Mouse (Mus musculus): ENCODE measurements around the gene Cnga4. TPM values are rescaled to one million over a fixed set of nuclear protein-coding genes. Genes with fewer than 3 reads are reported as not detected.
A peak's percentile ranks its signal among the peaks of the same experiment; 100 is the strongest.
"Not testable (repeated sequence)": the region's sequence is repeated elsewhere in the genome, so short reads cannot be mapped to it uniquely, and the experiment has no call there.

Cnga4 gene
- polyA plus RNA-seq, 1 experiment from 2014 or later: not detected

DNA sequence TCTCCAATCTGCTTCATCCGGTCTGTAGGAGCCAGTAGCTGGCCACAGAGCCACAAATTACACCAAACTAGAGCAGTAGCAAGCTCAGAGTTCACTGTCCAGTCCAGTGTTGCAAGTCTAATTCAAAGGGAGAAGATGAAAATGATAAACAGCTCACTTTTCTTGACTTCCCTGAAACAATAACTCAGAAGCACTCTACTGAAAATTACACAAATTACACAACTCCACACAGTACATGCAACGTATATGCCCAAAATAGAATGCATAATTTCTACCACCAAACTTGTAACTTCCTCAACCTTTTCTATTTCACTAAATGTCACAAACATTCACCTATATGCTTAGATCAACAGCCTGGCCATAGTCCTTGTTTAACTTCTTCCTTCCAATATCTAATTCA, 14.1 kb upstream of the Cnga4 start:
- 100% methylated on average over 2 of the region's 2 CpGs for WGBS
- Histone ChIP-seq H3K27ac (no peak overlapping the region), H3K9ac (replicated peaks) (no peak overlapping the region), H3K9me3 (no peaks in the 10 kb centered on the region), H3K4me1 (replicated peaks) (no peaks in the 10 kb centered on the region), H3K4me3 (replicated peaks) (no peak overlapping the region), H3K27me3 (no peaks in the 10 kb centered on the region), H3K36me3 (peaks cover 49% of the 10 kb centered on the region), H3K4me2 (replicated peaks) (no peak overlapping the region)
- ATAC-seq: no peak

DNA sequence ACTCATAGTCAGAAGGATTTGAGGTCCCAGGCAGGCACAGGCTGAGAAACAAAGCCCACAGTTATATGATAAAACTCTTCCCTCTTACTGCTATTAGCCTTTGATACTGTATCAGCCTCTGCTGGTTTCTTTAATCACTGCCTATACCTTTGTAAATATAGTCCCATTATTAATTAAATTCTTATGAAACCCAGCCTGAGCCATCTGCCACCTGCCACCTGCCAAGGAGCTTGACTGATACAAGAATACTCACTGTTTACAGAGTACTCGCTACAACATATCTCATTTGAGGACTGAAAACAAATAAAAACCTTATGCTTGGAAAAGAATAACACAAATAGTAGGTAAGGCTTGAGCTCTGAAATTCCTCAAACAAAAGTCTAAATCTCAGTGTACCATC, 9.8 kb upstream of the Cnga4 start:
- Histone ChIP-seq H3K4me3 (replicated peaks) (no peak overlapping the region), H3K4me2 (replicated peaks) (no peak overlapping the region), H3K27ac (no peak overlapping the region), H3K4me1 (replicated peaks) (peaks cover 21% of the 10 kb centered on the region), H3K27me3 (no peaks in the 10 kb centered on the region), H3K9ac (replicated peaks) (no peak overlapping the region), H3K36me3 (peaks cover 8% of the 10 kb centered on the region), H3K9me3 (no peaks in the 10 kb centered on the region)
- WGBS: 89% methylated on average over 1 of the region's 1 CpGs
- no peak for ATAC-seq

DNA sequence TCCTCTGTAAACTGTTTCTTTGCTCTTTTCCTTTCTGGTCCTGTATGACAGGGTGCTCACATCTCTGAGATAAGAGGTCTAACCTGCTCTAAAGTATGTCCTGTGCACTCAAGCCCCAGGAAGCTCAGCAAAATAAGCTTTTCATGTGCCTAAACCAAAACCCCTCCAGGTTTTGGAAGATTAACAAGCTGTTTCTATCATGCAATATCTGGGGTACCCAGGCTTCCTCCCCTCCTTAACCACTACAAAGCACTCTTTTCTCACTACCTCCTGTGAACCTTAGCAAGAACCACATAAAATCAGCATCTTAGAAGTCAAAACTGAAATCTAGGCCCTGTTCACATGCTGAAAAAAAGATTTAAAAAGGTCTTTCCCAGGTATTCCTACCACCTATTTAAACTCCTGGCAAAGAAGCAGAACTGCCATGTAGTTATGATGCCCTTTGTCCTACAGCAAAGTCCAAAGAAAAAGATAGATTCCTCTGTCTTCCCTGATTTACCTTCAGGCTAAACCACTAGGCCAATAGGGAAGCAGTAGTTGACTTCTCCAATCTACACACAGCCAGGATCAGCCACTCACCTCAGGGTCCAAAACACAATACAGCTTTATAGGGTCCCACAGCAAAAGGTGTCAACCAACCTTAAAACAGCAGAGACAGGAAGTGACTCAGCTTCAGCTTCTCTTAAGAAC, 9.1 kb upstream of the Cnga4 start:
- no peak overlapping the region for H3K4me2 ChIP-seq (replicated peaks)
- H3K9ac ChIP-seq (replicated peaks): no peak overlapping the region
- no peak for ATAC-seq
- no peak overlapping the region for H3K27ac ChIP-seq
- no peaks in the 10 kb centered on the region for H3K27me3 ChIP-seq
- H3K4me3 ChIP-seq (replicated peaks): no peak overlapping the region
- peaks cover 21% of the 10 kb centered on the region for H3K4me1 ChIP-seq (replicated peaks)
- H3K36me3 ChIP-seq: peaks cover 1% of the 10 kb centered on the region
- no peaks in the 10 kb centered on the region for H3K9me3 ChIP-seq

DNA sequence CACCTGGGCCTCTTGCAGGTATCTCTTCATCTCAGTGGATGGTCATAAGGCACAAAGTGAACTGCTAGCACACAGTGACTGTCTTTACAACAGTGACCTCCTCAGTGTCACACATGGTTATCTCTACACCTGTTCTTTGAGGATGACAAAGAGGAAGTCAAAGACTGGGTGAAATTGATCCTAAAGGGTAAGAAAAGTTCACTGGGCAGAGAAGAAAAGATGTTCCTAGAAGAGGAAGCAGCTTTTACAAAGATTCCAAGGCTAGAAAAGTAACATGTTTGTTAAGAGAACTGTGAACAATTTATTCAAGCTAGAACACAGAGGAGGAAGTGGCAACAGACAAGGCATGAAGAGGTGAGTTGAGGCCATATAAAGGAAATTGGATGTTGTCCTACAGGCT, 8.2 kb upstream of the Cnga4 start:
- ATAC-seq: no peak
- Histone ChIP-seq H3K36me3 (no peaks in the 10 kb centered on the region), H3K27me3 (no peaks in the 10 kb centered on the region), H3K9ac (replicated peaks) (no peak overlapping the region), H3K4me2 (replicated peaks) (no peak overlapping the region), H3K4me1 (replicated peaks) (peaks cover 26% of the 10 kb centered on the region), H3K9me3 (no peaks in the 10 kb centered on the region), H3K4me3 (replicated peaks) (no peak overlapping the region), H3K27ac (no peak overlapping the region)

DNA sequence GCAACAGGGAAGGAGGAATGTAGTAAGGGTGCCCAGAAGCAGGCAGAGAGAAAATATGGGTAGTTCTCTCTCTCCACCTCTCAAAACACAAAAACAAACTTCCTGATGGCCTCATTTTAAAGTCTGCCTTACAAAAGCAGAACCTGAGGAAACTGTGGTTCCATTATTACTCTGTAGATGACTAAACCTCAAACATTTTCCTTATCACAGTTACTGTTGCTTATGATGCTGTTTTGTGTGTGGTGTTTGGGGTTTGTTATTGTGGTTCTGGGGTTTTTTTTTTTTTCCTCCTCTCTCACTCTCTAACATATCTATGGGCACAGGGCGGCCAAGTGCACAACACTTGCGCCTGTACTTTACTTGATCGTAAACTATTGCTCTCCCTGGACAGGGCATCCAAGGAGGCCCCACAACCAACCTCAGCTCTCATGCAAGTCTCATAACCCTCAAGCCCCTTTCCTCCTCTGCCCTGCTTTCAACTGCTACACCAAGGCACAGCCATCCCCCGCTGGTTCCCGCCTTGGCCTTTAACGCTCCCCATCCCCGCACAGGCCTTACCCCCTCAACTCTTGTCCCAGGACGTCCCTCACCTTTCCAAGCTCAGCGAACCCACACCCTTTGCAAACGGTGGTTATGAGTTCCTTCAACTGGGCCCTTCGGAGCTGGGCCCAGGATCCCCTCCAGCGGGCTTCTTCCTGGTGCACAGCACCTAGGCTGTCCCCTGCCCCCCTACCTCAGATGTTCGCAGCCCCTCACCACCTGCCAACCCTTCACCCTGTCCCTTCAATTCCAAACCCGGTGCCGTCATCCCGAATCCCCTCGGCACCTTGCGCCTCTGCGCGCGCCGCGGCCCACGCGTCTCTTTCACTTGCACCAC, 5.1 kb upstream of the Cnga4 start:
- Histone ChIP-seq H3K4me2 (replicated peaks) (peak overlapping the region; percentile 83), H3K9me3 (no peaks in the 10 kb centered on the region), H3K9ac (replicated peaks) (peak overlapping the region; percentile 94), H3K4me3 (replicated peaks) (peak overlapping the region; percentile 85), H3K27ac (peak overlapping the region; percentile 58; the same call in 1 of the 2 replicates), H3K36me3 (no peaks in the 10 kb centered on the region), H3K27me3 (no peaks in the 10 kb centered on the region), H3K4me1 (replicated peaks) (peaks cover 26% of the 10 kb centered on the region)
- ATAC-seq: no peak
- 2% methylated on average over 25 of the region's 25 CpGs for WGBS

DNA sequence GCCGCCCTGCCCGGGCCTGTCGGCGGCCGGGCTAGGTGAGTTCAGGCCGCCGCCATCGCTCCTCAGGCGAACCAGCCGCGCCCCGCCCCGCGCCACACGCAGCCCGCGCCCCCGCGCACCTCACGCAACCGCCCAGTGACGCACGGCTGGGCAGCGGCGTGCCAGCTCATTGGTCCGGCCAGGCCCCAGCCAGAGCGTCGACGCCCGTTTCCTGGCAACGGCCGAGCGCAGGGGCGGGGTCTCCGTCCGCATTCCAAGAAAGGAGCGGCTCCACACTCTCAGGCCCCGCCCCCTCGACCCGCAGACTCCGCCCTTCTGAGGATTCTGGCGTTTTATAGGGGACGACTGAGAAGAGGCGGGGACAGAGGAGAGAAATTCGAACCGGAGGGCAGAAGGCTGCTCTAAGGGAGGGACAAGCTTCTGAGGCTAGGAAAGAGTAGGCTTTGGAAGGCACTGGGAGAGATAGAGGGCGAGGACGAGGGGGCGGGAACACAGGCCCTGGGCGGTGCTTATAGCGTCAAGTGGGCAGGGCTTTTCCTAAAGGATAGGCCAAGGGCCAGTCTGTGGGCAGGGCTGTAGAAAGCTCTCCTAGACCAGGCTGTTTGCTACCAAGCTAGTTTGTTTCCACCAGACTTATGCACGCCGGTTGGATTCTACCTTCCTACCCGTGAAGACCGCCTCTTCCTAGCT, 4.3 kb upstream of the Cnga4 start, which contains the start of gene Fam160a2:
Gene Fam160a2, minus strand, starts transcription at position 120 of the 690 bp plus-strand sequence.
- WGBS: under 1% methylated on average over 55 of the region's 55 CpGs
- peak within 1 kb of the TSS; percentile 84 for H3K27ac ChIP-seq
- no peaks in the 10 kb centered on the region for H3K9me3 ChIP-seq

DNA sequence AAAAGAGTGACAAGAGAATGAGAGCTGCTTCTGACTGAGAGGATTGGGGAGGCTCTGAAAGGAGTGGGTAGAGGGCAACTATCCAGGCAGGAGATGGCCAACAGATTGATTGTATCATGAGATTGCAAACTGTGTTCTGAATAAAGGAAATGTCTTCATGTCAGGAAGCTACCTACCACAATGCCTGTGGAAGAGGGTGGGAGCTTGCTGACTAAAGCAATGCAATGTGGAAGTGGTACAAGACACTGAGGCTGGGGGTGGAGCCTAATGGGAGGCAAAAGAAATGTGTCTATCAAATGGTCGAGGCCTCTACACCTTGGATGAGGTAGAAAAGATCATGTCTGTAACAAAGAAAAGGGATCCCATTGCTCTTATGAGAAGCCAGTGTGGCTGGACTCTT, 2.0 kb downstream of the Cnga4 start:
- Histone ChIP-seq H3K27me3 (peaks cover 4% of the 10 kb centered on the region; the same call in 1 of the 2 replicates), H3K36me3 (no peaks in the 10 kb centered on the region), H3K4me2 (replicated peaks) (no peak overlapping the region), H3K27ac (no peak overlapping the region), H3K9ac (replicated peaks) (no peak overlapping the region), H3K4me3 (replicated peaks) (no peak overlapping the region), H3K4me1 (replicated peaks) (no peaks in the 10 kb centered on the region), H3K9me3 (no peaks in the 10 kb centered on the region)
- ATAC-seq: no peak
- 68% methylated on average over 1 of the region's 1 CpGs for WGBS

More for the DNA sequence above, 4.3 kb upstream of the Cnga4 start, which contains the start of gene Fam160a2:
- H3K36me3 ChIP-seq: no peaks in the 10 kb centered on the region
- ATAC-seq: peak; percentile 99
- no peaks in the 10 kb centered on the region for H3K27me3 ChIP-seq
- H3K4me2 ChIP-seq (replicated peaks): peak within 1 kb of the TSS; percentile 83
- peaks cover 26% of the 10 kb centered on the region for H3K4me1 ChIP-seq (replicated peaks)
- H3K4me3 ChIP-seq (replicated peaks): peak within 1 kb of the TSS; percentile 85
- H3K9ac ChIP-seq (replicated peaks): peak within 1 kb of the TSS; percentile 94

DNA sequence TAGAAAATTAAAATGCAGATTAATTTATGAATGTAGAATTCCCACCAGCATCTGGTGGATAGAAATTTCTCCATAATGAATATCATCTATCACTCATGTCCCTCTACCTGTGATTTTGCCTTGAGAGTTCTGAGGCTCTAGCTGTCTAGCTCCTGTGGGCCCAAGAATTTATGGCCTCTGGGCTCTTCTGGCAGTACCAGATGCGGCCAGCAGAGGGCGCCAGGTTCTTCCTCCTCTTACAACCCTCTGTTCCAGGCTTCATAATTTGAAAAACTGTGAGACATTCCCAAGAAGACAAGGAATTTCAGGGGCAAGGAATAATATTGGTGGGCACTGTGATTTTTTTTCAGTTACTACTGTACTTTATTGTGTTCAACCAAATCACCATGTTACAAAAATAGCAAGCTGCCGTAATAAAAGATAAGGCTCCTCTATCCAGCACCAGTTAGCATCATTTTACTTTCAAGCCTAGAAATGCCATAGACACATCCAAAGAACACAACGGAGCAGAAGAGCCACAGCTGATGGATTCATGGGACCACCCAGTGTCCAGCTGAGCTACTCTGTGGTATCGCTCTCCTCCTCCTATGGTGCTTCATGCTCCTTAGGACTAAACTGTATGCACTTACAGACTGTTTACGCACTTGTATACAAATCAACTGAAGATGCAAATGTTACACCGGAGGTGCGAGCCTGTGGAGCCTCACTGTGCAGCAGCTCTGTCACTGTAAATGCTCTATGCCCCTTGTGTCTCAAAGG, 7.7 kb downstream of the Cnga4 start:
- H3K9ac ChIP-seq (replicated peaks); H3K9me3 ChIP-seq; H3K36me3 ChIP-seq; H3K27me3 ChIP-seq; H3K27ac ChIP-seq; H3K4me1 ChIP-seq (replicated peaks); H3K4me3 ChIP-seq (replicated peaks); H3K4me2 ChIP-seq (replicated peaks): not testable (repeated sequence)
- 57% methylated on average over 8 of the region's 8 CpGs for WGBS
- peak; percentile 51; the same call in 1 of the 2 replicates for ATAC-seq

DNA sequence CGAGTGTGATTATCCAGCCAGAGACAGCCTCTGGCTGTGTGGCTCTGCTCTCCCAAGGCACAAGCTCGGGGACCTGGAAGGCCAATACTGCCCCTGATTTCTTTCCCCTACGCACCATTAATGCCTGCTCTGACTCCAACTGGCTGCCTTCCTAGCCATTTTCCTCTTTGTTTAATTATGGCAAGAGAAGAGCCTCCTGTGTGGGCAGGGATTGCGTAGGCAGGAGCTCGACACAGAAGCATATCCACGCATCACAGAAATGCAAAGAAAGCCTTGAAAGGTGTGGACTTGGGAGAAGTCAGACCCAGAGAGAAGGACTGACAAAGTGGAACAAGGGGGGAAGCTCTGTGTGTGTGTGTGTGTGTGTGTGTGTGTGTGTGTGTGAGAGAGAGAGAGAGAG, 10.0 kb downstream of the Cnga4 start:
- H3K4me1 ChIP-seq (replicated peaks): no peaks in the 10 kb centered on the region
- ATAC-seq: no peak
- 70% methylated on average over 6 of the region's 6 CpGs for WGBS
- no peak overlapping the region for H3K4me3 ChIP-seq (replicated peaks)
- no peak overlapping the region for H3K27ac ChIP-seq
- no peak overlapping the region for H3K9ac ChIP-seq (replicated peaks)
- H3K9me3 ChIP-seq: no peaks in the 10 kb centered on the region
- H3K36me3 ChIP-seq: no peaks in the 10 kb centered on the region
- no peak overlapping the region for H3K4me2 ChIP-seq (replicated peaks)
- peaks cover 4% of the 10 kb centered on the region; the same call in 1 of the 2 replicates for H3K27me3 ChIP-seq

DNA sequence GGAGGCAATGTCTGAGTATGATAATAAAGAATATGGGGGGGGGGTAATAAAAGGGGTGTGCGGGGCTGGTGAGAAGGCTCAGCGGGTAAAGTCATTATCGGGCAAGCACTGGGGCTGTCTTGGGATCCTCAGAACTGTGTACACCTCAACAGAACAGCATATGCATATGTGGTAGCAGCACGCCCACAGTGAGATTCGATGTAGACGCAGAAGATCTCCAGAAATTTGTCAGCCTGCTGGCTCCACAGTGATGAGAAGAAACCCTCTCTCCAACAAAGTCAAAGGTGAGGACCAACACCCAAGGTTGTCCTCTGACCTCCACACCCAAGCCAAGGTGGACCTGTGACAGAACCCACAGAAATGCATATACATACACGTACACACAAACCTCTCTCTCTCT, 12.2 kb downstream of the Cnga4 start:
- H3K4me1 ChIP-seq (replicated peaks): no peaks in the 10 kb centered on the region
- ATAC-seq: no peak
- H3K27ac ChIP-seq: no peak overlapping the region
- no peaks in the 10 kb centered on the region for H3K36me3 ChIP-seq
- H3K27me3 ChIP-seq: no peaks in the 10 kb centered on the region
- no peaks in the 10 kb centered on the region for H3K9me3 ChIP-seq
- no peak overlapping the region for H3K4me3 ChIP-seq (replicated peaks)
- no peak overlapping the region for H3K4me2 ChIP-seq (replicated peaks)
- 93% methylated on average over 7 of the region's 7 CpGs for WGBS
- H3K9ac ChIP-seq (replicated peaks): no peak overlapping the region

DNA sequence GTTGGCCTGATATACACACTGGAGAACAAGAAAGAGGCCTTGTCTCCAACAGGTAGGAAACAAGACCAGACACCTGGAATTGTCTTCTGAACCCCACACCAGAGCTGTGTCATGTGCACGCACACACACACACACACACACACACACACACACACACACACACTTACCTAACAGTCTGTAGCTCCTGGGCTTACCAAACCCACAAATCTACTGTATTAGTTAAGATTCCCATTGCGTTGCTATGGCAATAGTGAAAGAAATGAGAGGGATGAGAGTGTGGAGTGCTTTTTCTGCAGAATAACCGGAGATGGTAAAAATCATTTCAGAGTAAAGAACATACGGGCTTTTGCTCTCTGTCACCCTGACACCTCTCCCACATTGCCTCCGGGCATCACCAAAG, 13.7 kb downstream of the Cnga4 start:
- H3K36me3 ChIP-seq: no peaks in the 10 kb centered on the region
- no peak overlapping the region for H3K4me3 ChIP-seq (replicated peaks)
- H3K27ac ChIP-seq: no peak overlapping the region
- 0 out of 2 replicates have a peak, but pooled peaks cover 4% of the 10 kb centered on the region for H3K27me3 ChIP-seq
- no peak for ATAC-seq
- WGBS: 81% methylated on average over 5 of the region's 5 CpGs
- H3K4me2 ChIP-seq (replicated peaks): no peak overlapping the region
- H3K9ac ChIP-seq (replicated peaks): no peak overlapping the region
- no peaks in the 10 kb centered on the region for H3K4me1 ChIP-seq (replicated peaks)
- H3K9me3 ChIP-seq: no peaks in the 10 kb centered on the region
